12 mouse cellular contexts compared by ENCODE assay signal in genomic region chr9:41328959-41329358, GRCm38 (mm10).
DNase-seq lines count a peak whose midpoint lies in the region; ATAC-seq and TF ChIP-seq lines count a peak whose summit lies in the region.
"Had no signal": no experiment of that assay in that cellular context is flagged by ENCODE, and none has a peak within 500 bp of the region (broad histone marks: within the 10 kb centered on the region; RNA-seq: fewer than 3 reads in every experiment).

No protein-coding gene starts in this region.

- H3K4me1 ChIP-seq in heart, embryonic 10.5 days: peaks cover 22% of the 10 kb centered on the region
- peaks cover 15% of the 10 kb centered on the region for H3K4me1 ChIP-seq in bone marrow macrophage, adult 2 months (ENCODE audit: control insufficient read depth, insufficient read depth, low read length)
- H3K4me1 ChIP-seq in hindbrain, embryonic 10.5 days (replicated peaks): peaks cover 56% of the 10 kb centered on the region
- H3K4me1 ChIP-seq in midbrain, embryonic 11.5 days (ENCODE audit: control insufficient read depth, insufficient read depth, low read length): peaks cover 24% of the 10 kb centered on the region
- no peaks in the 10 kb centered on the region for H3K4me1 ChIP-seq in thymus, adult 2 months (replicated peaks; ENCODE audit: control insufficient read depth, insufficient read depth, low read length)
- H3K4me1 ChIP-seq: megakaryocyte, embryonic 14.5 days had no signal

- H3K9ac ChIP-seq in midbrain, embryonic 11.5 days (ENCODE audit: low read length): peak overlapping the region; percentile 40; the same call in 1 of the 2 replicates

- no peak for TF ChIP-seq POLR2A in bone marrow macrophage, adult 2 months (IDR thresholded peaks at IDR 0.05; ENCODE audit: borderline replicate concordance, low read depth, low read length)
- no peak for TF ChIP-seq POLR2A in thymus, adult 2 months (IDR thresholded peaks at IDR 0.05; ENCODE audit: control insufficient read depth, extremely low read depth, insufficient read depth, low read length, poor library complexity)

- H3K9me3 ChIP-seq in heart, embryonic 10.5 days: no peaks in the 10 kb centered on the region
- H3K9me3 ChIP-seq in hindbrain, embryonic 10.5 days: peaks cover 10% of the 10 kb centered on the region; the same call in 1 of the 2 replicates
- H3K9me3 ChIP-seq in midbrain, embryonic 11.5 days (ENCODE audit: control insufficient read depth, low read length): no peaks in the 10 kb centered on the region; the same call in 1 of the 2 replicates
- H3K9me3 ChIP-seq: megakaryocyte, embryonic 14.5 days had no signal

- H3K4me3 ChIP-seq in heart, embryonic 10.5 days: peak overlapping the region; percentile 19; the same call in 1 of the 2 replicates
- H3K4me3 ChIP-seq in bone marrow macrophage, adult 2 months (ENCODE audit: insufficient read depth, low read length): peak overlapping the region; percentile 18
- H3K4me3 ChIP-seq in hindbrain, embryonic 10.5 days: peak overlapping the region; percentile 51
- H3K4me3 ChIP-seq in midbrain, embryonic 11.5 days (ENCODE audit: low read depth, low read length): peak overlapping the region; percentile 18
- no peak overlapping the region for H3K4me3 ChIP-seq in thymus, adult 2 months (ENCODE audit: control insufficient read depth, insufficient read depth, low read length)
- H3K4me3 ChIP-seq: megakaryocyte, embryonic 14.5 days had no signal

- WGBS in heart, embryonic 10.5 days: 92% methylated on average over 1 of the region's 1 CpGs
- 85% methylated on average over 1 of the region's 1 CpGs for WGBS in hindbrain, embryonic 10.5 days
- WGBS in midbrain, embryonic 11.5 days: 94% methylated on average over 1 of the region's 1 CpGs
- 100% methylated on average over 1 of the region's 1 CpGs for WGBS in thymus, adult 2 months

- peak overlapping the region; percentile 39 for H3K4me2 ChIP-seq in midbrain, embryonic 11.5 days

- no peak for TF ChIP-seq CTCF in bone marrow macrophage, adult 2 months (IDR thresholded peaks at IDR 0.05; ENCODE audit: low read depth, low read length)
- no peak for TF ChIP-seq CTCF in thymus, adult 2 months (IDR thresholded peaks at IDR 0.05; ENCODE audit: borderline replicate concordance, control insufficient read depth, extremely low read depth, insufficient read depth, low read length, poor library complexity)

- peak; percentile 55 for DNase-seq in heart, embryonic 10.5 days (ENCODE audit: low spot score)
- no peak for DNase-seq in heart, postnatal 14 days
- no peak for DNase-seq in hindbrain, embryonic 10.5 days (ENCODE audit: low spot score)
- DNase-seq in midbrain, embryonic 11.5 days (ENCODE audit: low spot score, missing footprints): peak; percentile 84
- no peak for DNase-seq in left cerebral cortex, adult 11 months (ENCODE audit: low spot score)
- DNase-seq in cerebellum, adult 9-10 months: no peak
- no peak for DNase-seq in thymus, adult 2 months
- DNase-seq: kidney, adult 9 months; left cerebral cortex, postnatal 4 days had no signal

- ATAC-seq in midbrain, embryonic 11.5 days (ENCODE audit: low FRiP score): no peak
- ATAC-seq: Patski had no signal

- H3K36me3 ChIP-seq in heart, embryonic 10.5 days: no peaks in the 10 kb centered on the region
- peaks cover 23% of the 10 kb centered on the region for H3K36me3 ChIP-seq in hindbrain, embryonic 10.5 days
- no peaks in the 10 kb centered on the region for H3K36me3 ChIP-seq in midbrain, embryonic 11.5 days (ENCODE audit: control insufficient read depth, insufficient read depth, low read length)
- H3K36me3 ChIP-seq in thymus, adult 2 months (ENCODE audit: control insufficient read depth, insufficient read depth, low read length): no peaks in the 10 kb centered on the region

- peak overlapping the region; percentile 7 for H3K27ac ChIP-seq in heart, embryonic 10.5 days
- peak overlapping the region; percentile 76 for H3K27ac ChIP-seq in bone marrow macrophage, adult 2 months (ENCODE audit: insufficient read depth, low read depth, low read length)
- peak overlapping the region; percentile 89 for H3K27ac ChIP-seq in hindbrain, embryonic 10.5 days
- peak overlapping the region; percentile 55 for H3K27ac ChIP-seq in midbrain, embryonic 11.5 days (ENCODE audit: low read depth, low read length)
- no peak overlapping the region for H3K27ac ChIP-seq in thymus, adult 2 months (ENCODE audit: control insufficient read depth, insufficient read depth, low read length)

- intact Hi-C loops in heart, postnatal 14 days (cut with DNase I): loop anchor here (5.0 kb wide), 3 partner anchors 48 to 623 kb away; no protein-coding TSS in a partner anchor

- no peaks in the 10 kb centered on the region for H3K27me3 ChIP-seq in heart, embryonic 10.5 days (ENCODE audit: insufficient read depth, poor library complexity, severe bottlenecking)
- no peaks in the 10 kb centered on the region for H3K27me3 ChIP-seq in hindbrain, embryonic 10.5 days (ENCODE audit: insufficient read depth, poor library complexity, severe bottlenecking)
- no peaks in the 10 kb centered on the region for H3K27me3 ChIP-seq in midbrain, embryonic 11.5 days (ENCODE audit: control insufficient read depth, insufficient read depth, low read length)
- H3K27me3 ChIP-seq in thymus, adult 2 months (ENCODE audit: control insufficient read depth, insufficient read depth, low read length): no peaks in the 10 kb centered on the region
- H3K27me3 ChIP-seq: megakaryocyte, embryonic 14.5 days; Patski had no signal

Comparison
In these comparisons a context has a peak if more than half of its experiments do, and no peak if none do; other contexts are left out.
1. DNase-seq: peak in heart, embryonic 10.5 days (single experiment) and midbrain, embryonic 11.5 days (single experiment); none in heart, postnatal 14 days (0 of 2), hindbrain, embryonic 10.5 days (single experiment), left cerebral cortex, adult 11 months (single experiment), cerebellum, adult 9-10 months (single experiment) and thymus, adult 2 months (single experiment).